Mouse (Mus musculus) megakaryocyte, embryonic 14.5 days (primary cell): ENCODE measurements at regions not wholly inside any gene's neighbourhood (a gene's known extent, or its start where the extent isn't known, plus 50 kb on each side); places are given as distances from the start of the nearest gene placed in this dataset.

Experiments
- H3K27me3 ChIP-seq: replicated peaks from 2 replicates; pipeline ENCODE3; 2012; ENCODE audit warnings: inconsistent platforms
- H3K36me3 ChIP-seq: replicated peaks from 2 replicates; pipeline ENCODE3; 2012; ENCODE audit warnings: low read length, inconsistent platforms, mixed read lengths
- H3K4me1 ChIP-seq: 2 replicates; pipeline ENCODE4 v1.6.1; 2012; ENCODE audit warnings: inconsistent platforms
- H3K4me3 ChIP-seq: replicated peaks from 2 replicates; pipeline ENCODE3; 2012; ENCODE audit warnings: moderate library complexity, mild to moderate bottlenecking, inconsistent platforms
- H3K9me3 ChIP-seq: 2 replicates; pipeline ENCODE4 v1.6.1; 2012; ENCODE audit warnings: inconsistent platforms
- FLI1 ChIP-seq: IDR thresholded peaks from 2 replicates; pipeline ENCODE4 v1.6.1; 2012; ENCODE audit warnings: low read length, inconsistent platforms, mixed read lengths
- GATA1 ChIP-seq: IDR thresholded peaks from 3 replicates; pipeline ENCODE4 v1.6.1; 2012; ENCODE audit warnings: mixed read lengths, low read length, inconsistent platforms, borderline replicate concordance

- H3K9me3 ChIP-seq, result peaks cover 50% of the 10 kb centered on the region
- no peak for TF ChIP-seq GATA1
- TF ChIP-seq FLI1, result no peak
- H3K27me3 ChIP-seq, result no peaks in the 10 kb centered on the region
- H3K36me3 ChIP-seq, result no peaks in the 10 kb centered on the region
- no peaks in the 10 kb centered on the region for H3K4me1 ChIP-seq
- H3K4me3 ChIP-seq, result no peak overlapping the region
These were observed 225.4 kb downstream of the Bcl11b start for GRCm38 (mm10) chr12:107778046-107778445.

DNA sequence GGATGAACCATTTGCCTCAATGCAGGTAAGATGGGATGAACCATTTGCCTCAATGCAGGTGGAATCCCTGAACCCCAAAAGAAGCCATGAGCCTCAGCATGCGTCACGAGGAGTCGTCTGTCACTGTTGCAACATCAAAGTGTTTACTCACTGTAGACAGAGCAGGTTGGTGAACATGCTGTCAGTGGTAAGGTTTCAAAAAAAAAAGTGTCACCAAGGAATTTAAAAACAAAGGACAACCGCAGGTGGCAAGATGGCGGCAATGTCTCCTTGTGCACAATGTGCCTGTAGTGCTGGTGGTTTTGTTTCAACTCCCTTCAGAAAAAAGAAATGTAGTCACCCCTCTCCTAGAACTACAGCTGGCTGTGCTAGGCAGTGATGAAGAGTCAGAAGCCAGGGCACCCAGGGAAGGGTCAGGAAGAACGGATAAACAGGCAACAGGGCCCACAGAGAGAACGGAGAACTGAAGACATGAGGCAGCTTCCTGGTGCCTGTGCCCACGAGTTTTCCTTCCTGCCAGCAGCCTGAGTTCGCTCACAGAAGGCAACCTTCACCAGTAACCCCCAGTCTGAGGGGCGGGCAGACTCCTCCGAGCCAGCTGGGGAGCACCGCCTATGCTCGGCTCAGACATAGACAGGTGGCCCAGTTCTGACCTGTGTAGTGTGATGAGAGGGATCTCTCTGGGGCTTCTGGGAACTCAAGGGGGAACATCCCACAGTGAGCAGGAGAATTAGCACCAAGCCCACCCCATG, 223.9 kb downstream of the Bcl11b start:
- Histone ChIP-seq H3K4me3 (no peak overlapping the region), H3K4me1 (no peaks in the 10 kb centered on the region), H3K9me3 (peaks cover 45% of the 10 kb centered on the region), H3K36me3 (no peaks in the 10 kb centered on the region), H3K27me3 (no peaks in the 10 kb centered on the region)
- no peak for TF ChIP-seq FLI1

DNA sequence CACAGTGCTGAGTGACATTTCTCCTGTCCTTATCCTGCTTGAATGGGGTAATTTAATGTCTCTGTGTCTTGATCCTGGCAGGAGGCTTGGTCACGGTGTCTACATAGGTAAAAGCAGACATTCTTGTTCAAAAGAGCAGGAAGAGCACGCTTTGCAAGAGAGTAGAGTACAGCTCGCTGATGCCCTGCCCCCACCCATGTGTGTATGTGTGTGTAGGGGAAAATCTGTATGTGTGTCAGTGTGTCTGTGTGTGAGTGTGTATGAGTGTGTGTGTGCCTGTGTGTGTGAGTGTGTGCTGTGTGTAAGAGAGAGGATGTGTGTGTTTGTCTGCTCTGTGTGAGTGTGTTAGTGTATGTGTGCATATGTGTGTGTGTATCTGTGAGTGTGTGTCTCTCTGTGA, 221.3 kb downstream of the Bcl11b start:
- peak overlapping the region; percentile 1 for H3K4me3 ChIP-seq
- no peaks in the 10 kb centered on the region for H3K27me3 ChIP-seq
- TF ChIP-seq GATA1, result no peak
- TF ChIP-seq FLI1, result no peak
- H3K9me3 ChIP-seq, result peaks cover 38% of the 10 kb centered on the region
- H3K4me1 ChIP-seq, result no peaks in the 10 kb centered on the region
- no peaks in the 10 kb centered on the region for H3K36me3 ChIP-seq

GRCm38 (mm10) chr12:107783831-107784230, 219.6 kb downstream of the Bcl11b start:
- H3K36me3 ChIP-seq, result no peaks in the 10 kb centered on the region
- peaks cover 42% of the 10 kb centered on the region for H3K9me3 ChIP-seq
- no peak for TF ChIP-seq FLI1
- no peak for TF ChIP-seq GATA1
- H3K4me3 ChIP-seq, result no peak overlapping the region
- no peaks in the 10 kb centered on the region for H3K4me1 ChIP-seq
- H3K27me3 ChIP-seq, result no peaks in the 10 kb centered on the region

GRCm38 (mm10) chr12:107789818-107790217, 213.6 kb downstream of the Bcl11b start:
- H3K4me1 ChIP-seq, result no peaks in the 10 kb centered on the region
- H3K36me3 ChIP-seq, result no peaks in the 10 kb centered on the region
- no peak for TF ChIP-seq GATA1
- no peak for TF ChIP-seq FLI1
- no peaks in the 10 kb centered on the region for H3K27me3 ChIP-seq
- H3K9me3 ChIP-seq, result peaks cover 77% of the 10 kb centered on the region
- H3K4me3 ChIP-seq, result no peak overlapping the region

GRCm38 (mm10) chr12:107800296-107800695, 203.1 kb downstream of the Bcl11b start:
- Histone ChIP-seq H3K9me3 (peaks cover 28% of the 10 kb centered on the region), H3K27me3 (no peaks in the 10 kb centered on the region), H3K4me1 (no peaks in the 10 kb centered on the region), H3K36me3 (no peaks in the 10 kb centered on the region), H3K4me3 (peak overlapping the region; percentile 40)
- TF ChIP-seq GATA1 (no peak), FLI1 (no peak)

- peaks cover 2% of the 10 kb centered on the region for H3K27me3 ChIP-seq
- peaks cover 24% of the 10 kb centered on the region for H3K9me3 ChIP-seq
- no peak overlapping the region for H3K4me3 ChIP-seq
- no peaks in the 10 kb centered on the region for H3K4me1 ChIP-seq
- TF ChIP-seq GATA1 (no peak), FLI1 (no peak)
- H3K36me3 ChIP-seq, result no peaks in the 10 kb centered on the region
These were observed 195.8 kb downstream of the Bcl11b start for GRCm38 (mm10) chr12:107807634-107808033.

GRCm38 (mm10) chr12:107808158-107808715, 195.2 kb downstream of the Bcl11b start:
- Histone ChIP-seq H3K27me3 (peaks cover 2% of the 10 kb centered on the region), H3K36me3 (no peaks in the 10 kb centered on the region), H3K9me3 (peaks cover 18% of the 10 kb centered on the region; the same call in 1 of the 2 replicates), H3K4me3 (no peak overlapping the region), H3K4me1 (no peaks in the 10 kb centered on the region)
- TF ChIP-seq FLI1 (no peak), GATA1 (no peak)

- Histone ChIP-seq H3K4me3 (no peak overlapping the region), H3K36me3 (no peaks in the 10 kb centered on the region), H3K9me3 (peaks cover 27% of the 10 kb centered on the region; the same call in 1 of the 2 replicates), H3K4me1 (no peaks in the 10 kb centered on the region), H3K27me3 (peaks cover 2% of the 10 kb centered on the region)
- TF ChIP-seq GATA1 (no peak), FLI1 (no peak)
These were observed 192.2 kb downstream of the Bcl11b start for GRCm38 (mm10) chr12:107811231-107811630.

DNA sequence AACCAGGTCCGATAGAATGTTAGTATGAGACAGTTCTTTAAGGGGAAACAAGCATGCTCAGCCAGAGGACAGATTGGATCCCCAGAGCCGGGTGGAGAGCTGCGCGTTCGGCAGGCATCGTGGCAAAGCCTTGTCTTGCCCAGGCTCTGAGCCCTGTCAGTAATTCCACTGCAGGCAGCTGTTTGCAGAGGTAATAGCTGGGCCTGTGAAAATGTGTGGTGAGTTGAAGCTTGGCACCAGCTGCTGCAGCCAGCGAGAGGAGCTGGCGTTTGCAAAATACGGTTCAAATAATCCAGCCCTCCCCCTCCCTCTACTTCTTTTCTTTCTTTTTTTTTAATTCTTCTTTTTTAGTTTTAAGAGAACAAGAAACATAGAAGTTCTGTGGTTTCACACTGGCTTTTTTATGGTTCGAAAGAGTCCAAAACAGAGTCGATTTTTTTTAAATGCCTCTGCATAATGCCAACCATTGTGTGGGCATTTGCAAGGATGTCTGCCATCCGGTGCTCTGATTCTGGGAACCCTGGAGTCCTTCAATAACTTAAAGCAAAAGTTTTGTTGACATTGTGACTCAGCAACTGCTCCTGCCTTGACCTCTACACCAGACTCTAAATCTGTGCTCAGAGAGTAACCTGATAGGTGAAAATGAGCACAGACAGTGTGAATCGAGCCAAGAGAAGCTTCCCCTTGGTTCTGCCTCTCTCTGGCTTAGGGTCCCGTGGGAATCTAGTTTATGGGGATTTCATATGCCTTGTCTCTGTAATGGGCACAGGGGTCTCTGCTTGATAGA, 190.7 kb downstream of the Bcl11b start:
- no peaks in the 10 kb centered on the region for H3K4me1 ChIP-seq
- no peaks in the 10 kb centered on the region for H3K27me3 ChIP-seq
- H3K36me3 ChIP-seq, result no peaks in the 10 kb centered on the region
- TF ChIP-seq FLI1, result no peak
- TF ChIP-seq GATA1, result no peak
- H3K4me3 ChIP-seq, result no peak overlapping the region
- H3K9me3 ChIP-seq, result peaks cover 16% of the 10 kb centered on the region; the same call in 1 of the 2 replicates
